Mouse (Mus musculus): ENCODE results near the gene Ribc1. TPM values are rescaled to one million over a fixed set of nuclear protein-coding genes. Genes with fewer than 3 reads are reported as not detected.

The Ribc1 gene
- 0.52 to 2.5 TPM (median 0.64 TPM) in 4 replicates for total RNA-seq (2023)

GRCm38 (mm10) chrX:152016151-152017145 lies at the start of gene Ribc1, which contains the start of gene Smc1a:
Ribc1 (minus strand) TSS chrX:152016295.
Smc1a (plus strand) TSS chrX:152016428.

DNA sequence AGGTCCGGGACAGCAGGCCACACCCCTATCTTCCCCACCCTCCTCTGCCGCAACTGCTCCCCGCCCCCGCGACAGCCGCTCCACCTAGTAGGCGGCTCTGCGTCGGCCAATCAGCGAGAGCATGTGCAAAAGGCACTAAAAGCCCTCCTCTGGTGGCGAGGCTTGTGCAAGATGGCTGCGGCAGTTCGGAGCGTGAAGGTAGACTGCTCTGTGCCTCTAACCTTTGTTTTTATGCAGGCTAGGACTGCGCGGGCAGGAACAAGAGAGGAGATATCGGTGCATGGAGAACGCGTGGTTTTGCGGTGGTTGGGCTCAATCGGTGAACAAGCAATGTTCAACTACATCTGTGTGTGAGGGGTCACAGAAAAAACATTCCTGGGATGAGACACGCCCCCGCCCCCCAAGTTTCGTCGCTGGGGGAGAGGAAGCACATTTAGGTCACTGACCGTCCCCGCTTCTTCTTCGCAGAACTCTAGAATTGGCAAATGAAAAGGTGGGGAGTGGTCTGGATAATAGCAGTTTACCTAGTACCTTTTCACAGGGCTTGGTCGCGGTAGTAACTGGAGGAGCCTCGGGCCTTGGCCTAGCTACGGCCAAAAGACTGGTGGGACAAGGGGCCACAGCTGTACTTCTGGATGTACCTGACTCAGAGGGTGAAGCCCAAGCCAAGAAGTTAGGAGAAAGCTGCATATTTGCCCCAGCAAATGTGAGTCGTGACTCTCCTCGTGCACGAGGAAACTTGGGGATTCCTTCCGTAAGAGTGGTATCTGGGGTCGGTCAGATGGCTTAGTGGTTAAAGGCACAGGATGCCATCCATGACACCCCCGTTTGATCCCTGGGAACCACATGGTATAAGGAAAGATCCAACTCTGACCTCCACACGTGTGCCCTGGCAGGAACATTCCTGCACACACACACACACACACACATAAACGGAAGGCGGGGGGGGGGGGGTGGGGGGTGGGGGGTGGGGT lies 14.1 kb downstream of the Ribc1 start, which contains the start of gene Hsd17b10:
Gene Hsd17b10 (plus strand): TSS at position 109 of the 974 bp plus-strand sequence.

Other genes starting within 250 kb of the Ribc1 start
- 293 to 334 TPM (median 318 TPM) in 4 replicates for gene Huwe1, start 215.5 kb downstream of the Ribc1 start, total RNA-seq (2023)
- 34.6 to 41.5 TPM (median 37.9 TPM) in 4 replicates for gene Hsd17b10, start 14.4 kb downstream of the Ribc1 start, total RNA-seq (2023)
- 111 to 120 TPM (median 116 TPM) in 4 replicates for gene Smc1a, start 133 bp upstream of the Ribc1 start, total RNA-seq (2023)
- 0.95 to 3.5 TPM (median 2.1 TPM) in 4 replicates for gene Iqsec2, start 128.0 kb upstream of the Ribc1 start, total RNA-seq (2023)
- 93.7 to 99.9 TPM (median 96.8 TPM) in 4 replicates for gene Kdm5c, start 216.7 kb upstream of the Ribc1 start, total RNA-seq (2023)